Mouse (Mus musculus): ENCODE measurements around the gene Agpat2. TPM values are rescaled to one million over a fixed set of nuclear protein-coding genes. Genes with fewer than 3 reads are reported as not detected.

The Agpat2 gene
- polyA plus RNA-seq, 1 experiment from 2014 or later = 6.7 TPM

- no peak overlapping the region for H3K27ac ChIP-seq
- H3K4me3 ChIP-seq (replicated peaks) = no peak overlapping the region
- H3K4me2 ChIP-seq = no peak overlapping the region
- peaks cover 14% of the 10 kb centered on the region for H3K4me1 ChIP-seq
- no peak for ATAC-seq (ENCODE audit: low FRiP score)
- H3K27me3 ChIP-seq = peaks cover 54% of the 10 kb centered on the region
- 80% methylated on average over 5 of the region's 5 CpGs for WGBS
- H3K9me3 ChIP-seq = no peaks in the 10 kb centered on the region
- no peaks in the 10 kb centered on the region for H3K36me3 ChIP-seq (replicated peaks)
- H3K9ac ChIP-seq = no peak overlapping the region
These were observed 1.6 kb downstream of the Agpat2 start for GRCm38 (mm10) chr2:26602631-26603030.

DNA sequence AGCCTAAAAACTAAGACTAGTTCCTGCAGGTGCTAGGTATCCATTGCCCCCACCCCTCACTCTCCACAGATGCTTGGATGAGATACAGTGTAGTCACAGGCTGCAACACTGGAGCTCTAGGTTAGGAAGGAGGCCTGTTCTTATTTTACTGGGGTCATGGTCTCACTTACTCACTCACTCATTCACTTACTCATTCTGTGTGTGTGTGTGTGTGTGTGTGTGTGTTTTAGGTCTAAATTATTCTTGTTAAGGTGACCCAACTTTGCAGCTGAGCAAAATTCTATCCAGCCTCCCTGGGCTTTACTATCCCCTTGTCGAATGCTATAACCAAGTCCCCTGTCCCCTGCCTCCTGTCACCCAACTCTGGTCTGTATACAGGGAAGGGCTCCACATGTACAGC, 2.6 kb downstream of the Agpat2 start:
- WGBS = 83% methylated on average over 1 of the region's 1 CpGs
- Histone ChIP-seq H3K9me3 (no peaks in the 10 kb centered on the region), H3K9ac (no peak overlapping the region), H3K27ac (no peak overlapping the region), H3K4me1 (peaks cover 14% of the 10 kb centered on the region), H3K36me3 (replicated peaks) (no peaks in the 10 kb centered on the region), H3K4me2 (no peak overlapping the region), H3K27me3 (peaks cover 50% of the 10 kb centered on the region), H3K4me3 (replicated peaks) (no peak overlapping the region)
- ATAC-seq (ENCODE audit: low FRiP score) = no peak

DNA sequence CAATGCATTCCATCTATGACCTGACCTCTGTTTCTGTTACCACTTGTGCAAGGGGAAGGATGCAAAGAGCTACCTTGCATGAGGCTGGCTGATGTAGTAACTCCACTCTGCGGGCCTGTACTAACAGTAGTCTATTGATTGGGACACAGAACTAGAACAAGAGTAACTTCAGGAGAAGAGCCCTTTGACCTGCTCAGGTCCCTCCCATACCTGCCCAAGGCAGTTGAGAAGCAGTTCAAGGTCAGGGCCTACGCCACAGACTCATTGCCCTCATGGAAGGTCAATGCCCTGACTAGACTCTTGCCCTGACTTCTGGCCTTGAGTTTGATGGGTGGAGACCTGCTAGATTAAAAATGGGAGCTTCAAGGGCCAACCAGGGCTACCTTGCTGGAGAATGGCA, 3.6 kb downstream of the Agpat2 start:
- H3K4me1 ChIP-seq = peaks cover 14% of the 10 kb centered on the region
- no peak overlapping the region for H3K4me3 ChIP-seq (replicated peaks)
- WGBS = 88% methylated on average over 2 of the region's 2 CpGs
- peaks cover 41% of the 10 kb centered on the region for H3K27me3 ChIP-seq
- H3K36me3 ChIP-seq (replicated peaks) = no peaks in the 10 kb centered on the region
- no peak overlapping the region for H3K4me2 ChIP-seq
- no peak overlapping the region for H3K27ac ChIP-seq
- H3K9me3 ChIP-seq = no peaks in the 10 kb centered on the region
- ATAC-seq (ENCODE audit: low FRiP score) = no peak
- no peak overlapping the region for H3K9ac ChIP-seq

- WGBS = 84% methylated on average over 4 of the region's 4 CpGs
- H3K4me1 ChIP-seq = peaks cover 14% of the 10 kb centered on the region
- ATAC-seq (ENCODE audit: low FRiP score) = no peak
- H3K36me3 ChIP-seq (replicated peaks) = no peaks in the 10 kb centered on the region
- H3K4me3 ChIP-seq (replicated peaks) = no peak overlapping the region
- H3K27ac ChIP-seq = no peak overlapping the region
- no peaks in the 10 kb centered on the region for H3K9me3 ChIP-seq
- peaks cover 35% of the 10 kb centered on the region for H3K27me3 ChIP-seq
- no peak overlapping the region for H3K9ac ChIP-seq
- H3K4me2 ChIP-seq = no peak overlapping the region
These were observed 4.3 kb downstream of the Agpat2 start for GRCm38 (mm10) chr2:26599965-26600364.

- Histone ChIP-seq H3K9me3 (no peaks in the 10 kb centered on the region), H3K27ac (no peak overlapping the region), H3K4me2 (no peak overlapping the region), H3K4me3 (replicated peaks) (no peak overlapping the region), H3K36me3 (replicated peaks) (no peaks in the 10 kb centered on the region), H3K4me1 (peaks cover 4% of the 10 kb centered on the region; the same call in 1 of the 2 replicates), H3K9ac (no peak overlapping the region), H3K27me3 (peaks cover 20% of the 10 kb centered on the region)
- WGBS = 84% methylated on average over 3 of the region's 3 CpGs
- no peak for ATAC-seq (ENCODE audit: low FRiP score)
These were observed 5.8 kb downstream of the Agpat2 start for GRCm38 (mm10) chr2:26598462-26598861.

DNA sequence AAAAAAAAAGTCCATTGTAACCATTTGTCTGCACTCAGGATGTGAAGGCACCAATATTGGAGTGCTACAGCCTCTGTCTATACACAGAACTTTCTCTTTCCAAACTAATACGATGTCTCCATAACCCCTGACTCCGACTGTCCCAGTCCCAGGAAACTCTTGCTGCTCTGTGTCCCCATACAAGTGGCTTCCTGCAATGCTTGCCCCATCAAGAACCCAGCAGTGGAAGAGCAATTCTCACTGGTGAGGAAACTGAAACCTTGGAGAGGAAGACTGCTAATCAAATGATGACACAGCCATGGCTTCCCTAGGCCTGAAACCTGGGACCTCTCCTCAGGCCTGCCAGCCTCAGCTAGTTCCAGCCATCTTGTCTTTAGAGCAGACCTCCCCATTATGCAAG, 6.4 kb downstream of the Agpat2 start:
- Histone ChIP-seq H3K36me3 (replicated peaks) (no peaks in the 10 kb centered on the region), H3K9ac (no peak overlapping the region), H3K4me3 (replicated peaks) (no peak overlapping the region), H3K4me2 (no peak overlapping the region), H3K27ac (no peak overlapping the region), H3K27me3 (peaks cover 14% of the 10 kb centered on the region), H3K9me3 (no peaks in the 10 kb centered on the region), H3K4me1 (no peaks in the 10 kb centered on the region)
- no peak for ATAC-seq (ENCODE audit: low FRiP score)
- WGBS = 94% methylated on average over 2 of the region's 2 CpGs

- H3K27ac ChIP-seq = no peak overlapping the region
- H3K9me3 ChIP-seq = no peaks in the 10 kb centered on the region
- WGBS = 95% methylated on average over 3 of the region's 3 CpGs
- H3K4me3 ChIP-seq (replicated peaks) = no peak overlapping the region
- ATAC-seq (ENCODE audit: low FRiP score) = no peak
- H3K27me3 ChIP-seq = 0 out of 2 replicates have a peak, but pooled peaks cover 5% of the 10 kb centered on the region
- no peaks in the 10 kb centered on the region for H3K36me3 ChIP-seq (replicated peaks)
- H3K4me2 ChIP-seq = no peak overlapping the region
- H3K4me1 ChIP-seq = no peaks in the 10 kb centered on the region
- no peak overlapping the region for H3K9ac ChIP-seq
These were observed 7.3 kb downstream of the Agpat2 start for GRCm38 (mm10) chr2:26596898-26597297.

DNA sequence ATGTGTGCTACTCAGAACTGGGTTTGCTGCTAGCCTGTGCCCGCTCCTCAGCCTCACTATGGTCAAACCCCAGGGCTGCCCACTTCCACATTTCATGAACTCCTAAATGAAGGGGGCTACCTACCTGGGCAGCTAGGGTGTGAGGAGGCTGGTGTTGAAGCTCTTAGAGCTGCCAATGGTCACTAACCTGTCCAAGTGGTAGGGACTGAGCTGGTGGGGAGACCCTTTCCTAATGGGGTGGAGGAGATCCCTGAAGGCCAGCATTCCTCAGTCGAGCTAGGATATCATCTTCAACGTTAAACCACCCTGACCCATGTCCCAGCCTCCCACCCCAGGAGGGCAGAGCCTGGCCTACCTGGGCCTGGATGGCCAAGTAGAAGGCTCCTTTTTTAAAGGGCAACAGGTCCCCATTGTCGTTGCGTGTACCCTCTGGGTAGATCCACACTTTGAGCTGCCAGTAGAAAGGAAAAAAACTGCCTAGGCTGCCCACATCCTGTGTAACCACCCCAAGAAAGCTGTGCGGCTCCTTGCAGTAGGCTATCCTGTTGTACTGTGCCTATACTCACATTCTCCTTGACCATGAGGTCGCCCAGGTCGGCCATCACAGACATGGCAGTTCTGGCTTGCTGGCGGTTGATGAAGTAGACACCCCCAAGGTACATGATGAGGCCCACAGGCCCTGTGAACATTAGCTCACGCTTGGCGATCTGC, 8.3 kb downstream of the Agpat2 start:
- Histone ChIP-seq H3K4me1 (no peaks in the 10 kb centered on the region; the same call in 1 of the 2 replicates), H3K27ac (no peak overlapping the region), H3K36me3 (replicated peaks) (no peaks in the 10 kb centered on the region), H3K9ac (no peak overlapping the region), H3K4me3 (replicated peaks) (no peak overlapping the region), H3K27me3 (no peaks in the 10 kb centered on the region), H3K9me3 (no peaks in the 10 kb centered on the region), H3K4me2 (no peak overlapping the region)
- WGBS = 88% methylated on average over 11 of the region's 11 CpGs
- no peak for ATAC-seq (ENCODE audit: low FRiP score)

DNA sequence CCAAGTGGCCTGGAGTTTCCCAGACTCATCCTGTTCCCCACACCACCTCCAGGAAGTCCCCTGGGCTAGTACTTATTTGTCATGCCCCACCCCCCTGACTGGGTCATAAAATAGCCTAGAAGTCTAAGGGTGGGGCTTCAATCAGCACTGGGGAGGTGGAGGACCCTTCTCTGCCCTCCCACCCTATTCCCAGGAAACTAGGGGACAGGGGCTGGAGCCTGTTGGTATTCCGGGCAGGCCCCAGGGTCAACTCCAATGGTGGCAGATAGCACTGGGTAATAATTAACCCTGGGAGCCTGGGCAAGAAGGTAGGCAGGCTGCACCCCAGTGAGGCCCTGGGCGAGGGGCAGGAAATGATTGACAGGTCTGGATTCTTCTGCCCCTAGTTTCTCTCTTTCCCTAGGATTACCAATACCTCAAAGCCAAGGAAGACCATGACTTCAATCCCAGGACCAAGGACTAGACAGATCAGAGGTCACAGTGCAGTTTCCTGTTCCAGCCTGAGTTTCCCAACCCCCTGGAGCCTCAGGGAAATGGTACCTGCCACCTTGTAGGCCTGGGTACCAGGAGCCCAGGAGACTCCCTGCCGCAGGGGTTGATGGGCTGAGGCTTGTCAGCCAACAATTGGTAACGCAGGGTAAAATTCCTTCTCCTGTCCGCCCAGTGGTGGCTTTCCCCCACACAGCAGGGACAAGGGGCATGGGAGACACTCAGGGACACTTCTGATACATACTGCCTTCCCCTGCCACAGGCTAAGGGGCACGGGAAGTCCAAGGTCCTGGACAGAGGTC, 9.1 kb downstream of the Agpat2 start:
- H3K27me3 ChIP-seq = no peaks in the 10 kb centered on the region
- no peak overlapping the region for H3K4me2 ChIP-seq
- no peaks in the 10 kb centered on the region for H3K36me3 ChIP-seq (replicated peaks)
- H3K9me3 ChIP-seq = no peaks in the 10 kb centered on the region
- no peak overlapping the region for H3K4me3 ChIP-seq (replicated peaks)
- 83% methylated on average over 6 of the region's 6 CpGs for WGBS
- no peak for ATAC-seq (ENCODE audit: low FRiP score)
- no peaks in the 10 kb centered on the region; the same call in 1 of the 2 replicates for H3K4me1 ChIP-seq
- H3K9ac ChIP-seq = no peak overlapping the region
- no peak overlapping the region for H3K27ac ChIP-seq

- Histone ChIP-seq H3K4me1 (no peaks in the 10 kb centered on the region; the same call in 1 of the 2 replicates), H3K9me3 (no peaks in the 10 kb centered on the region), H3K27me3 (no peaks in the 10 kb centered on the region), H3K9ac (no peak overlapping the region), H3K4me3 (replicated peaks) (no peak overlapping the region), H3K27ac (no peak overlapping the region), H3K36me3 (replicated peaks) (no peaks in the 10 kb centered on the region), H3K4me2 (no peak overlapping the region)
- no peak for ATAC-seq (ENCODE audit: low FRiP score)
- 92% methylated on average over 7 of the region's 7 CpGs for WGBS
These were observed 9.7 kb downstream of the Agpat2 start for GRCm38 (mm10) chr2:26594461-26594933.

DNA sequence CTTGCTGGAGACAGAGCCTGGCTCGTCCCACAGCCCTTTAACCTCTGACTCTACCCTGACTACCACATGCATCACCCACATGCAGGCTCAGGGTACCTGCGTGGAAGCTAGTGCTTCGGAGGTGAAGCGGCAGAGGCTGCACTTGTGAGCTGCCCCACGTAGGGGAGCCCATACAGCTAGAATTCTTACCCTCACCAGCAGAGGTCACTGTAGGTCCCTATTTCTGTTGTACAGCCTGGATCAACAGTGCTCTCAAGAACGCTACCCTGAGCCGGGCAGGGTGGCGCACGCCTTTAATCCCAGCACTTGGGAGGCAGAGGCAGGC, 10.2 kb downstream of the Agpat2 start:
- ATAC-seq (ENCODE audit: low FRiP score) = no peak
- 71% methylated on average over 9 of the region's 9 CpGs for WGBS
- H3K9ac ChIP-seq = no peak overlapping the region
- no peaks in the 10 kb centered on the region for H3K27me3 ChIP-seq
- H3K4me1 ChIP-seq = no peaks in the 10 kb centered on the region; the same call in 1 of the 2 replicates
- no peaks in the 10 kb centered on the region for H3K9me3 ChIP-seq
- no peak overlapping the region for H3K4me2 ChIP-seq
- H3K36me3 ChIP-seq (replicated peaks) = no peaks in the 10 kb centered on the region
- no peak overlapping the region for H3K4me3 ChIP-seq (replicated peaks)
- H3K27ac ChIP-seq = no peak overlapping the region

DNA sequence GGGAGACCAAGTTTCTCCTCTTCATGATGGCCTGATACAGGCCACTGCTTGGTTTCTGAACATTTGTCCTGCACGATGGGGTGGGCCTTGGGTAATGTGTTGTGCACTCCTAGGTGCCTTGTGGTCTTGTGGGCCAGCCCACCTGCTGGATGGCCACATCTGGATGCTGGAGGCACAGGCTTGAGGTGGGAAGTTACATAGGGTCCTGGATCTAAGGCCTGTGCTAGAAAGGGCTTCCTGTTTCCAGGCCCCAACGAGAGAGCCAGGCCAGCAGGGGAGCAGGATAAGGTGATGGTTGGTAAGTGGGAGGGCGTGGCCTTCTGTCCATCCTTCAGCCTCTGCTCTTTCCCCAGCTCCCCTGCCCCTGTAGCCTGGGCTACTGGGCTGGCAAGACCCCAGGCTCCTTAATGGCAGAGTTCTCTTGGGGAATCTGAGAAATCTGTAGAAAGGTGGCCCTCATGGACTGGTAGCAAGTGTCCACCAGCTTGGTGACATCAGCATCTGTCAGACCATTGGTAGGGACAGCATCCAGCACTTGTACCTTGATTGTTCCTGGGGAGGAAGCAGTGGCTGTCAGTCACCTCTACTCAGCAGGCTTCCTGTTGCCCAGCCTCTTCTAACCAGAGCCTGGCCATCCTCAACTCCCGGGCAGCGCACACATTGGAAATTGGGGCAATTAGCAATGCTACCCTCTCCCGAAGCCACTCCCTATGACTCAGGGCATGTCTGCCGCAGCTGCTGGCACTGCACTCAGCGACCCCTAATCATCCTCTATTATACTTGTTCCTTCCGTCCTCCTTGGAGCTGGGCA, 10.8 kb downstream of the Agpat2 start:
- no peaks in the 10 kb centered on the region for H3K9me3 ChIP-seq
- no peak overlapping the region for H3K9ac ChIP-seq
- H3K27ac ChIP-seq = no peak overlapping the region
- H3K36me3 ChIP-seq (replicated peaks) = no peaks in the 10 kb centered on the region
- 74% methylated on average over 9 of the region's 9 CpGs for WGBS
- ATAC-seq (ENCODE audit: low FRiP score) = no peak
- H3K4me3 ChIP-seq (replicated peaks) = no peak overlapping the region
- no peak overlapping the region for H3K4me2 ChIP-seq
- no peaks in the 10 kb centered on the region for H3K27me3 ChIP-seq
- no peaks in the 10 kb centered on the region; the same call in 1 of the 2 replicates for H3K4me1 ChIP-seq
